Mouse (Mus musculus): ENCODE data around the gene Btnl4.
A peak's percentile ranks its signal among the peaks of the same experiment; 100 is the strongest.
"Not testable (repeated sequence)": the region's sequence is repeated elsewhere in the genome, so short reads cannot be mapped to it uniquely, and the experiment has no call there.

Btnl4 gene

DNA sequence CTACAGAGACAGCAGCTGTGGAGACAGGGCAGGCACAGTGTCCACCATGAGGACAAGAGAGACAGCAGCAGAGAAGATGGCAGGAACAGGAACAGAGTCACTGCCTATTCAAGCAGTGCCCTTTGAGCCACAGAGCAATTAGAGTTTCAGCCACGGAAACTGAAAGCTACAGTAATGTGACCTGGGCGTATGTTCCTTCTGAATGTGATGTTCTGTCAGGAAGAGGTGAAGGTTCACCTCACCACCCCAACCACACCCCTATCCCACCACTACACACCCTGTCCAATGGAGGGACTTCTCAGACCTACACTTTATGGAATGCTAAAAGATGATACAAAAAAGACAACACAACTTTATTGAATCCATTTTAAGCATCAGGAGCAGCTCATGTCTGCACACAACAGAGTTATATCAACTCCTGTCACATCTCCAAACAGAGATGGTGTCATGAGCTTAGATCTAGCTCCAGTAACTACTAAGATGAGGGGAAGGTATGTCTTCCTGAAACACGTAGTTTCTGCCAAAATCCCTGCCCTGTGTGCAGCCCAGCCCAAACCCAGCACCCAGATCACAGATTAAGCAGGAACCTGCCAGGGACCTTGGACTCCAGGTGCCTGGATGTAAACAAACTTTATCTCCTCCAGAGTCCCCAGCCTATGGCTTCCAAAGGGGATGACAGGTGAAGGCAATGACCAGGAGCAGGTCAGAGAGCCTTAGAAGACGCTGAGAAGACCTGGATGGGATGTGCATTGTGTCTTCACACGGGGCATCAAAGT lies at the start of gene Btnl4:
Gene Btnl4, minus strand, starts transcription at position 81 of the 776 bp plus-strand sequence.
- DNase-seq (ENCODE audit: low spot score) = not testable (repeated sequence)

DNA sequence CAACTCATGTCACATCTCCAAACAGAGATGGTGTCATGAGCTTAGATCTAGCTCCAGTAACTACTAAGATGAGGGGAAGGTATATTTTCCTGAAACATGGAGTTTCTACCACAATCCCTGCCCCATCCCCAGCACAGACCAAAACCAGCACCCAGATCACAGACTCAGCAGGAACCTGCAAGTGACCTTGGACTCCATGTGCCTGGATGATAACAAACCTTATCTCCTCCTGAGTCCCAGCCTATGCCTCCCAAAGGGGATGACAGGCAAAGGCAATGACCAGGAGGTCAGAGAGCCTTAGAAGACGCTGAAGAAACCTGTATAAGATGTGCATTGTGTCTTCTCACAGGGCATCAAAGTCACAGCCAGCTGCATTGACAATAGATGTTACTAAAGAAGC lies 41.9 kb upstream of the Btnl4 start:
- no peak for DNase-seq (ENCODE audit: low spot score)

DNA sequence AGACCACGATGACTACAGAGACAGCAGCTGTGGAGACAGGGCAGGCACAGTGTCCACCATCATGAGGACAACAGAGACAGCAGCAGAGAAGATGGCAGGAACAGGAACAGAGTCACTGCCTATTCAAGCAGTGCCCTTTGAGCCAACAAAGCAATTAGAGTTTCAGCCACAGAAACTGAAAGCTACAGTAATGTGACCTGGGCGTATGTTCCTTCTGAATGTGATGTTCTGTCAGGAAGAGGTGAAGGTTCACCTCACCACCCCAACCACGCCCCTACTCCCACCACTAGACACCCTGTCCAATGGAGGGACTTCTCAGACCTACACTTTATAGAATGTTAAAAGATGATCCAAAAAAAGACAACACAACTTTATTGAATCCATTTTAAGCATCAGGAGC lies 41.5 kb upstream of the Btnl4 start:
- DNase-seq (ENCODE audit: low spot score) = not testable (repeated sequence)

DNA sequence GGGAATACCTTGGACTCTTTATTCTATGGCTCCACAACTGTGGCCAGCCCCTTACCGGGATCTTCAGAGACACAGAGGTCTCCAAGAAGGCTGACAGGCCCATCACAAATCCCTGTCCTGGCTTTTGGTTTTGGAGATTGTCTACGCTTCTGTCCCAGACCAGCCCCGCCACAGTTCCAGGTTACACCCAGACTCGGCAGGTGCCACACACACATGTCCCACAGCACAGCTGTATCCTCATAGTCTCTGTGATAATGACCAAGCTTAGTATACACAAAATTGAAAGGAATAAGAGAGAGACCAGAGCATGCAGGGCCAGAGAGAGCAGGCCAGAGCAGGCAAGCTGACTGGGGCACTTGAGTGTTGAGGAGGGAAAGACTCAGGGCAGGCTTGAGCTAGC lies 40.7 kb upstream of the Btnl4 start:
- no peak for DNase-seq (ENCODE audit: low spot score)

DNA sequence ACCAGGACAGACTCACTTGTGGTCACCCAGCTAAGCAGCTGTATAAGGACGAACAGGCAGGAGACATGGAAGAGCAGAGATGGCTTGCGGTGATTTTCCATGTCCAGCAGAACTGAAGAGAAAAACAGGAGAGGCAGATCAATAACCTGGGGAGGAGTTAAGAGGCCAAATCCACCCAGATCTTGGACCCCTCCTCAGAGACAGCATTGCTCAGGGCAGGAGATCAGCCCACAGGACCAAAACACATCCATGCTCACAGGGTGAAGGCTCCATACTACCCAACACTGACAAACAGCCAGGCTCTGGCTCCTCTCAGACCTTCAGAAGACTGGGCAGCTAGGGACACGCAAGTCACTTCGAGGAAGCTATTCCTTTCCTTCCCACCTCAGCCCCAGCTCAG lies 40.1 kb upstream of the Btnl4 start, which contains the start of gene Btnl6:
Gene Btnl6, minus strand, starts transcription at position 101 of the 400 bp plus-strand sequence.
- DNase-seq (ENCODE audit: low spot score) = no peak

DNA sequence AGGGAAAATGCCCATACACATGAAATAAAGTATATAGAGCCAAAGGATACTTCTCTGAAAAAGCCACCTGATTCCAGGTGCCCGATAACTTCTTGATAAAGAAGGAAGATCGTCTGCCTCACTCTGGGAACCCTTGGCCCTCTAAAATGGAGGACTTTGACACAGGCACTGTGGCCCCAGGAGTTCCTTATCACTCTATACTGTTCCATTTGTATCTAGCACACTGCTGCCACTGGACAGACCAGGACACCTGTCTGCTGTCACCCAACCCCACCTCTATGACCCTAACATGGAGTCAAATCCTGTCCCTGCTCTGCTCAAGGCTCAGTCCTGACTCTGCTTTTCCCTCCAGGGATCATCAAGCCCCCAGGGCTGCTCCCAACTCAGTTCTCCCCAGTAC lies 39.4 kb upstream of the Btnl4 start:
- DNase-seq (ENCODE audit: low spot score) = no peak

DNA sequence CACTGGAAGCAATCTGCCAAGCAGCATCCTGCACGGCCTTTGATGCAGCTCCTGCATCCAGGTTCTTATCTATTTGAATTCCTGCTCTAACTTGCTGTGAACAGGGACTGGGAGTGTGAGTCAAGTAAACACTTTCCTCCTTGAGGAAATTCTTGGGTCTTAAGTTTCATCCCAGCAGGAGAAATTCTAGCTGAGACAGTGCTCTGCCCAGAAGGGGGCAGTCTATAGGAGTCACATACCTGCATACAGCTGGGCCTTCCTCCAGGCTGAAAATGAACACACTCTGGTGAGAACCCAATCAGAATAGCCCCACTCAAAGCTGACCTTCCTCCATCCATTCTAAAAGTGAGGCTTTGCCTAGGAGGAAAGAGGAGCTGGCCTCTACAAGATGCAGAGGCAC lies 34.6 kb upstream of the Btnl4 start:
- peak; percentile 3 for DNase-seq (ENCODE audit: low spot score)

DNA sequence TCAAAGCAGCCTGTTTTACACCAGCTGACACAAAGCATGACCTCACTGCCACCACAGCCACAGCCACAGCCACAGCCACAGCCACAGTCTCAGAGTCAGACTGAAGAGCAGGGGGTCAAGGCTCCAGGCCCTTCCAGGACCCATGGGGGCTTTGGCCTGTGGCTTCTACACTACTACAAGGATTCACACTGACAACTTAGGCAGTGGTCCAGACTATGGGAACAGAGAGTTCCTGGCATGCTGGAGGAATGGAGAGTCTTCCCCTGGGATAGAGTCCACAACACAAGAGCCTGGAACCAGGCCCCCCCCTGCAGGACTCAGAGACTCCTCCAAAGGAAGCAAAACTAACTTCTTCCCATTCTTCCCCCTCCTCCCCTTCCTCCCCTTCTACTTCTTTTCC lies 30.5 kb upstream of the Btnl4 start:
- no peak for DNase-seq (ENCODE audit: low spot score)

DNA sequence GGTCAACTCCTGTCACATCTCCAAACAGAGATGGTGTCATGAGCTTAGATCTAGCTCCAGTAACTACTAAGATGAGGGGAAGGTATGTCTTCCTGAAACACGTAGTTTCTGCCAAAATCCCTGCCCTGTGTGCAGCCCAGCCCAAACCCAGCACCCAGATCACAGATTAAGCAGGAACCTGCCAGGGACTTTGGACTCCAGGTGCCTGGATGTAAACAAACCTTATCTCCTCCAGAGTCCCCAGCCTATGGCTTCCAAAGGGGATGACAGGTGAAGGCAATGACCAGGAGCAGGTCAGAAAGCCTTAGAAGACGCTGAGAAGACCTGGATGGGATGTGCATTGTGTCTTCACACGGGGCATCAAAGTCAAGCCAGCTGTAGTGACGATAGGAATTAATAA lies 20.6 kb upstream of the Btnl4 start:
- DNase-seq (ENCODE audit: low spot score) = not testable (repeated sequence)

DNA sequence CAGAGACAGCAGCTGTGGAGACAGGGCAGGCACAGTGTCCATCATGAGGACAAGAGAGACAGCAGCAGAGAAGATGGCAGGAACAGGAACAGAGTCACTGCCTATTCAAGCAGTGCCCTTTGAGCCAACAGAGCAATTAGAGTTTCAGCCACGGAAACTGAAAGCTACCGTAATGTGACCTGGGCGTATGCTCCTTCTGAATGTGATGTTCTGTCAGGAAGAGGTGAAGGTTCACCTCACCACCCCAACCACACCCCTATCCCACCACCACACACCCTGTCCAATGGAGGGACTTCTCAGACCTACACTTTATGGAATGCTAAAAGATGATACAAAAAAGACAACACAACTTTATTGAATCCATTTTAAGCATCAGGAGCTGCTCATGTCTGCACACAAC lies 20.2 kb upstream of the Btnl4 start:
- not testable (repeated sequence) for DNase-seq (ENCODE audit: low spot score)

DNA sequence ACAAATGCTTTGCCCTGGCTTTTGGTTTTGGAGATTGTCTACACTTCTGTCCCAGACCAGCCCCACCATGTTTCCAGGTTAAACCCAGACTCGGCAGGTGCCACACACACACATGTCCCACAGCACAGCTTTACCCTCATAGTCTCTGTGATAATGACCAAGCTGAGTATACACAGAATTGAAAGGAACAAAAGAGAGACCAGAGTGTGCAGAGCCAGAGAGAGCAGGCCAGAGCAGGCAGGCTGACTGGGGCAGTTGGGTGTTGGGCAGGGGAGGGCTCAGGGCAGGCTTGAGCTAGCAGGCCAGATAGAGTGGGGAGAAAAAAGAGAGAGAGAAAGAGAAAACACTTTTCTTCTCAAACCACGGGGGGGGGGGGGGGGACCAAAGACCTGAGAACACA lies 19.4 kb upstream of the Btnl4 start:
- no peak for DNase-seq (ENCODE audit: low spot score)

DNA sequence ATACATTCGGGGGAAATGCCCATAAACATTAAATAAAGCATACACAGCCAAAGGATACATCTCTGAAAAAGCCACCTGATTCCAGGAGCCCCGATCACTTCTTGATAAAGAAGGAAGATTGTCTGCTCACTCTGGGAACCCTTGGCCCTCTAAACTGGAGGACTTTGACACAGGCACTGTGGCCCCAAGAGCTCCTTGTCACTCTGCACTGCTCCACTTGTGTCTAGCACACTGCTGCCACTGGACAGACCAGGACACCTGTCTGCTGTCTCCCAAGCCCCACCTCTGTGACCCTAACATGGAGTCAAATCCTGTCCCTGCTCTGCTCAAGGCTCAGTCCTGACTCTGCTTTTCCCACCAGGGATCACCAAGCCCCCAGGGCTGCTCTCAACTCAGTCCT lies 18.0 kb upstream of the Btnl4 start:
- not testable (repeated sequence) for DNase-seq (ENCODE audit: low spot score)

DNA sequence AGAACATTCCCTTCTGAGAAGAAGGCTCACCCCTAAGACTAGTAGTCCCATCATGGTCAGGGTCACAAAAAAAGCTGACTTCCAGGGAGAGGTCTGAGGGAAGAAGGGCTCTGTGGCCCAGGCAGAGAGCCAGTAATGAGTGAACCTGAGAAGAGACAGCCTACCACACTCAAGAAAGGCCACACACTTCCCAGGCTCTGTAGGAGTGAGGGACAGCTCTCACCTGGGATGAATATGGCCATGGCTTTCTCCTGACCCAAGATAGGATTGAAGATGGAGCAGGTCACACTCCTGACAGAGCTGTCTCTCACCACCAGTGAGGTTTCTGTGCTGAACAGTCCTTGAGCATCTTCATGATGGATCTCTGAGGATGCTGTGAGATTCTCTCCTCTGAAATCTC lies 15.7 kb upstream of the Btnl4 start:
- DNase-seq (ENCODE audit: low spot score) = no peak

DNA sequence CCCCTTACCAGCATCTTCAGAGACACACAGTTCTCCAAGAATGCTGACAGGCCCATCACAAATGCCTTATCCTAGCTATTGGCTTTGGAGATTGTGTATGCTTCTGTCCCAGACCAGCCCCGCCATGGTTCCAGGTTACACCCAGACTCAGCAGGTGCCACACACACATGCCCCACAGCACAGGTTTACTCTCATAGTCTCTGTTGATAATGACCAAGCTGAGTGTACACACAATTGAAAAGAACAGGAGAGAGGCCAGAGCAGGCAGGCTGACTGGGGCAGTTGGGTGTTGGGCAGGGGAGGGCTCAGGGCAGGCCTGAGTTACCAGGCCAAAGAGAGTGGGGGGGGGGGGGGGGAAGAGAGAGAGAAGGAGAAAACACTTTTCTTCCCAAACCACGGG lies 691 bp downstream of the Btnl4 start:
- DNase-seq (ENCODE audit: low spot score) = no peak

DNA sequence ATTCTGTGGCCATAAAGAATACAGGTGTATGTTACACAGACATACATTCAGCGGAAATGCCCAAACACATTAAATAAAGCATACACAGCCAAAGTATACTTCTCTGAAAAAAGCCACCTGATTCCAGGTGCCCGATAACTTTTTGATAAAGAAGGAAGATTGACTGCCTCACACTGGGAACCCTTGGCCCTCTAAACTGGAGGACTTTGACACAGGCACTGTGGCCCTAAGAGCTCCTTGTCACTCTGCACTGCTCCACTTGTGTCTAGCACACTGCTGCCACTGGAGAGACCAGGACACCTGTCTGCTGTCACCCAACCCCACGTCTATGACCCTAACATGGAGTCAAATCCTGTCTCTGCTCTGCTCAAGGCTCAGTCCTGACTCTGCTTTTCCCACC lies 2.1 kb downstream of the Btnl4 start:
- no peak for DNase-seq (ENCODE audit: low spot score)

DNA sequence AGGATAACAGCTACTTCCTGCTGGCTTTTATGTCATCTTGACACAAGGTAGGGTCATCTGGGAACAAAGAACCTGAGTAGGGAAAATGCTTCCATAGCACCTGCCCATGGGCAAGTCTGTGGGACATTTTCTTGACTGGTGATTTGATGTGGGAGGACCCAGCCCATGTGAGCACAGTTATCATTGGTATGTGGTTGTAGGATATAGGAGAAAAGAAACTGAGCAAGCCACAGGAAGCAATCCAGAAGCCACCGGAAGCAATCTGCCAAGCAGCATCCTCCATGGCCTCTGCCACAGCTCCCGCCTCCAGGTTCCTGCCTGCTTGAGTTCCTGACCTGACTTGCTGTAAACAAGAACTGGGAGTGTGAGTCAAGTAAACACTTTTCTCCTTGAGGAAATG lies 6.6 kb downstream of the Btnl4 start:
- no peak for DNase-seq (ENCODE audit: low spot score)

DNA sequence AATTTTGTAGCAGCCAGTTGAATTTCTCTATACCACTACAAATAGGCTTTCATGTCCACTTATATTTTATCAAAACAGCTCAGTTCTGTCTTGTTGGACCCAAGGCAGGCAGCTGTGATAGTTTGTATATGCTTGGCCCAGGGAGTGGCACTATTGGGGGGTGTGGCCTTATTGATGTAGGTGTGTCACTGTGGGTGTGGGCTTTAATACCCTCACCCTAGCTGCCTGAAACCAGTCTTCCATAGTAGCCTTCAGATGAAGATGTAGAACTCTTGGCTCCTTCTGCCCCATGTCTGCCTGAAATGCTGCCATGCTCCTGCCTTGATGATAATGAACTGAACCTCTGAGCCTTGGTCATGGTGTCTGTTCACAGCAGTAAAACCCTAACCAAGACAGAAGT lies 11.2 kb downstream of the Btnl4 start:
- DNase-seq (ENCODE audit: low spot score) = not testable (repeated sequence)

DNA sequence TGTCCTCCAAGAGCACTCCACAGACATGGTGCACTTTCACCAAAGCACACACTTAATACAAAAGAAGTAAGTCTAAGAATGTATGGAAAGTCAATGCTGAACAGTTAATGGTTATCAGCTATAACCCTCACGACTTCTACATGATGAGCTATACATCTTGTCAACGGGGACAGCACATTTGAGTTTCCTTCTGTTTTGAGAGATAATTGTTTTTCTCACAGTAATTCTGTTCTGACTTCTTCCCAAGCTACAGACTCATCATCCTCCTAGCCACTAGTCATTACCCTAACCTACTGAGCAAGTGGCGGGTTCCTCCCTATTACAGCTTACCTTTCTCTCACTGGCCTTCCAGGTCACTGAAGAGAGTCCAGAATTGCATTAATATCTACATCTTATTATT lies 17.9 kb downstream of the Btnl4 start:
- no peak for DNase-seq (ENCODE audit: low spot score)

DNA sequence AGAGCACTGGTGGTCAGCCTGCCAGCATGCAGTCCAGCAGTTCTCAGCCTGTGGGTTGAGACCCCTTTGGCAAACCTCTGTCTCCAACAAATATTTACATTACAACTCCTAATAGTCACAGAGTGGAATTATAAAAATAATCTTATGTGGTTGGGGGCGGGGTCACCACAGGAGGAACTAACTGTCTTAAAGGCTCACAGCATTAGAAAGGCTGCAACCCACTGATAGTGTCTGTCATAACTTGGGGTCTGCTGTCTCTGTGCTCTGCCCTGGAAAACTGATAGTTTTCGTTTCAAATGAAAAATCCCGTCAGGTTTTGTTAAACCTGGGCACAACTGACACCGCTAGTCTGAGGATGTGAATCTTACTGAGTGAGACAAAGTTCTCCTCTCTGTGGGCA lies 19.4 kb downstream of the Btnl4 start:
- DNase-seq (ENCODE audit: low spot score) = no peak

DNA sequence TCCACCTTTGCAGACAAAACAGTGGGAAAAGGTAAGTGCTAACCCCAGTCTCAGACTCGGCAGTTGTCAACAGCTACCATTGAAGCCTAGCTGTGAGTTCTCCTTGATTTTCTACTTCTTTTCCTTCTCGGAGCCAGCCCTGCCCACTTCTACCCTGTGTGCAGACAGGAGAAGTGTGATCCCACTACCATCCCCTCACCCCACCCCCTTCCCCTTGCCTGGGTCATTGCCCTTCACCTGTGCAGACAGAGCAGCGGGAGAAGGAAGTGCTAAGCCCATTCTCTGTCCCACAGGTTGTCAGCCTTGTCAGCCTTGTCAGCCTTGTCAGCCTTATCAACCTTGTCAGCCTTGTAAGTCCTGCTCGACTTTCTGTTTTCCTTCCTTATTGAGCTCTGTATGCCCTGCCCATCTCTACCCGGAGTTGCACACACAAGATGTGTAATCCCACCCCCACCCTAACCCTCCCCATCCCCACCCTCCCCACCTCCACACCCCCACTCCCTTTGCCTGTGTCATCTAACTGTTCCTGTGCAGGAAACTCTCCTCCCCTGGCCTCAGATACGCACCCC lies 28.6 kb downstream of the Btnl4 start:
- DNase-seq (ENCODE audit: low spot score) = no peak

DNA sequence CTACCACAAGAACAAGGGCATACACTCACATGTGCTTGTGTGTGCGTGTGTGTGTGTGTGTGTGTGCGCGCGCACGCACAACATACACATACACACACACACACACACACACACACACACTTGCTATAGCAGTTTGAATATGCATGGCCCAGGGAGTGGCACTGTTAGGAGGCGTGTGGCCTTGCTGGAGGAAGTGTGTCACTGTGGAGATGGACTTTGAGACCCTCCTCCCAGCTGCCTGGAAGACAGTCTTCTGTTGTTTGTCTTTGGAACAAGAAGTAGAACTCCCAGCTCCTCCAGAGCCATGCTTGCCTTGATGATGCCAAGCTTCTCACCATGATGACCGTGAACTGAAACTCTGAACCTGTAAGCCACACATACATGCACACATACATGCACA lies 35.1 kb downstream of the Btnl4 start:
- no peak for DNase-seq (ENCODE audit: low spot score)

DNA sequence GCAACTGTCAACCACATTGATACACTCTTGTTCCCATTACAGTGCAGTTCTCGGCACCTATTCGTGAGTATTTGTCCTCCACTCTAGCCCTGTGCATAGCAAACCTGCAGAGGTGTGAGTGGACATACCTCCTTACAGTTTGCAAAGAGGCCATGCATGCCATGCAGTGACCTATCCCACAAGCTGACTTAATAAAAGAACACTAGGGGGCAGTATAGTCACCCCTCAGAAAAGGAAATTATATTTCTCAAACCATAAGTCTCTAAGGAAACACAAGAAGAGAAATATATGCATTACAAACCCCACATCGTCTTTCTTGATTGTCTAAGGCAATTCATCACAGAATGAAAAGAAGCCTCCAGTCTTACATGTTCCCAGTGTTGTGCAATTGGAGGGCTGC lies 37.3 kb downstream of the Btnl4 start:
- DNase-seq (ENCODE audit: low spot score) = peak; percentile 52

DNA sequence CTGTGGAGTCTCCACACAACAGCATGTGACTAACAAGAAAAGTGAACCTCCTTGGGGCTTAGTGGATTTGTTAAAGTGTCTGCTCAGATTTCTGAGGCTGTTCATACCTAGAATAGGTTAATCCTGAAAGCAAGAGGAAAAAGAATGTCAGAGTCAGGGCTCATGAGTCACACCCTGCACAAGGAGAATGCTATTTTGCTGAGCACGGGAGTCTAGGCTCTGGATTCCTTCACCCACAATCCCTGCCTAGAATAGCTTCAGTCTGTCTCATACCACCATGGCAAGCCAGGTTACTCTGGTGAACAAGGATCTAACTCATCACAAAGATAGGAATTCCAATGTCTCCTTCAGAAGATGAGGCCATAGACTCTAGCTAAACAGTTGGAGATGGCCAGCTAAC lies 38.5 kb downstream of the Btnl4 start:
- DNase-seq (ENCODE audit: low spot score) = no peak

DNA sequence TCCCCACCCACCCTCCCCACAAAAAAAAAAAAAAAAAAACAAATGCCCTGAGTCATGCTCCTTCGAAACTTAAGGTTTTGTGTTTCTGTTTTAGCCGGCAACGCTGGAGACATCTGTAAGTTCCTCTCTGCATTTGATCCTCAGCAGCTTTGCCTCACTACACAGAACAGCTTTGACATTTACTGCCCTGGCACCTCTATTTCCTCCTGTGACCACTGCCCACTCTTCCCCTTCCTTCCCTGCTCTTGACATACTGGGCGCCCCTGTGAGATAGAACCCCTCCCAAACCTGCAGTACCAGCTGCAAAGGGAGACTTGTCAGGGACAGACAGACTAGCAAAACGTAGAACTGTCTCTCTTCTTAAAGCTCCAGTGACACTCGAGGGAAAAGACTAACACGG lies 39.5 kb downstream of the Btnl4 start:
- no peak for DNase-seq (ENCODE audit: low spot score)

All from embryo, embryonic 10.5 days (tissue).